Mouse (Mus musculus) layer of hippocampus, postnatal 36 days (tissue): ENCODE data around the gene Arpc2. TPM values are rescaled to one million over a fixed set of nuclear protein-coding genes. Genes with fewer than 3 reads are reported as not detected.

Experiments used
- DNase-seq, 2 experiments: peaks; one replicate each; pipeline ENCODE4 v3.0.0; 2022
- total RNA-seq, 2 experiments: library from RNA; stranded (reverse); gene quantifications; 2 replicates each; pipeline ENCODE4 v1.2.3; 2021

Arpc2 gene
- total RNA-seq, 2 experiments from 2014 or later: 394 to 402 TPM

DNA sequence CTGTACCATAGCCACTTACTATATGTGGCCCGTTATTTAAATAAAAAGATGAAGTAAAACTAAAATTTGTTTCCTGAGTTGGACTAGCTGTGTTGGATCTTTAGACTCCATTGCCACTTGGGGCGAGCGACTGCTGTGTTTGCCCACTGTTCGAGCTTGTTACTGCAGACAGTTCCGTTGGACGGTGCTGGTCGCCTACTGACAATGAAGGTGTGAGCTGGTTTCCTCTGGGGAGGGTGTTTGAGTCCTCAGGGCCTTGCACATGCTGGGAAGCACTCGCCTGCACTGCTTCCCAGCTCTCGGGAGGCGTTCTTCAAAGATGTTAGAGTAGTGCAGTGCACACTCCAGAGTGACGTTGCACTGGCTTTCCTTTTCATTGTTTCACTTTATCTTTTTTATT lies 3.7 kb downstream of the Arpc2 start:
- no peak for DNase-seq

DNA sequence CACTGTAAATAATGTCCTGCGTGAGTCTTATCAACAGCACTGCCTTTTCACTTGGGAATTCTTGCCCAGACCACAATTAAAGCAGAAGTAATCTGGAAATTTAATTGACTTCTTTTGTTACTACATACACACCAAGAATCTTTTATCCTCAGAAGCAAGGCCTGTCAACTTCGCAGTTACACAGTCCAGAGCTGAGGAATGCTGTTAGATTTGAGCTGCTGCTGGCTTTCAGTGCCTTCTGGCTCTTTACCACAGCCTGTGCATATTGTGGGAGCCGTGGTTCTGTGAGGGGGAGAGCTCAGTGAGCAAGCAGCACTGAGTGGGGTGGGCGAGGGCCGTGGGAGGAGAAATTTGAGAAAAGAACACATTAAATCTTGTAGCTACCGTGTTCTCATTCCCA lies 4.4 kb downstream of the Arpc2 start:
- DNase-seq: peak; percentile 76 to 79

DNA sequence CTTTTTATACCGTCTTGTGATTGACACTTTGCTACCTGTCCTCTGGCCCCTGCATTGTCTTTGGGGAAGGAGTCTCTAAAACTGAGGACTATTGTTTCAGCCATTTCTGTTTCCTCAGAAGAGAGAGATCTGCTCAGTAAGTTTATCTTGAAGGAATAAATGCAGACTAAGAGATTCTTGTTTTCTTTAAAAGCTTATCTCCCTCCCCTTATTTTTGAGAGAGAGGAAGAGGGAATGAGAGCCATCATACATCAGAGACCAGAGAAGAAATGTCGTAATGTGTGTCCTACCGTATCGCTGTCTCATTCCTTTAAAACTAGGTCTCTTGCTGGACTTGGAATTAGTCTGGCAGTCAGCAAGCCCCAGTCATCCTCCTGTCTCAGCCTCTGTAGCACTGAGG lies 4.9 kb downstream of the Arpc2 start:
- no peak for DNase-seq

DNA sequence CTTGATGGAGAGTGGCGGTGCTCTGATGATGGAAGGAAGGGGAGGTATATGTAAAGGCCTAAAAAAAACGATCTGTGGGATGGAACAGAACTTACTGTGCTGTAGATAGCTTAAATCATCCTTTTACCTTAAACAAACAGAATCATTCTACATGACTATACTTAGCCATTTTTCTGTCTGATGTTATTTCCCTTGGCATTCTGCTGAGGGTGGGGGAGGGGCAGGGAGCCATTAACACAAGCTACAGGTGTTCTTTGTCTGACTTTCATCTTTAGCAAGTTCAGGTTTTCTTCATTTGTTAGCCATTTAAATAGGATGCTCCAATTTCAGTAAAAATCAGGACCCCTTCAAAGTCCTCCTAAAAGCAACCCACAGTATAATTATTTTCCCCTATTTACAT lies 9.6 kb downstream of the Arpc2 start:
- no peak for DNase-seq

DNA sequence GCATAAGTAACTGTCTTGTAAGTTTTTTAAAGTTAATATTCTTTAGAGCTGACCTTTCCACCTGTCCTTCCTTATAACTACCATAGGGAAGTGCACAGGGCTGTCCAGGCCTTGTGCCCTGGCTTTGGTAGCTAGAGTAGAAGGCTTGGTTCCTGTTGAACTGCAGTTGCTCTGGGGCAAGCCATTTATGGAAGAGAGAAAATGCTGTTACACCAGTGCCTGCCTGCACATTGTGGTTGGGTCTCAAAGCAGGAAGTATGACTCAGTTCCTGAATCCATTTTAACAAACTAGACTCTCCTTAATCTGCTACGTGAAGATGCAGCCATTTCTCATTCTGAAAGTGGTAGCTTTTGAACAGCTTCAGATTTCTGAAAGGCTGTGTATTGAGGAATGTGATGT lies 12.9 kb downstream of the Arpc2 start:
- no peak for DNase-seq

DNA sequence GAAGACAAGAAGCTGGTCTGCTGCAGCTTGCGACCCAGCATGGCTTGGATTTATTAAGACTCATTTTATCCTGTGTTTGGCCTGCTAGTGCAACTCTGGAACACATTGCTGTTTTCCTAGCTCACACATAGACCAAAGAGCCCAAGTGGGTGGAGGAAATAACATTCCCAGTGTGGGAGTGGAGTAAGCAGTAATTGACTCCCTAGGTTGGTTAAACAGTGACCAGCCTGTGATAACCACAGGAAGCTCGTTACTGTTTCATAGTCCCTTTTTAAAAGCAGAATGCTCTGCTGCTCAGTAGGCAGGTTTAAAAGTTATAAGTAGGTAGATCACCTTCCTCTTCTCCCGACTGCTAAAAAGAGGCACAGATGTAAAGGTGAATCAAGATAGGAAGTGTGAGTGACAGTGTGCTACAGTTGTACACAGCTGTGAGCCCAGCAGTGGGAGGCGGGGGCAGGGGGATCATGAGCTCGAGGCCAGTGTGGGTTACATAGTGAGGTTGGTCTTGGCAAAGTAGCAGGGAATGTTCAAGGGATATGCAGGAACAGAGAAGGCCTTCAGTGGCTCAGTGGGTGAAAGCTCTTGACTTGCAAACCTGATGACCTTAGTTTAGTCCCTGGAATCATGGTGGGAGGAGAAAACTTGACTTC lies 13.6 kb downstream of the Arpc2 start:
- DNase-seq: no peak

DNA sequence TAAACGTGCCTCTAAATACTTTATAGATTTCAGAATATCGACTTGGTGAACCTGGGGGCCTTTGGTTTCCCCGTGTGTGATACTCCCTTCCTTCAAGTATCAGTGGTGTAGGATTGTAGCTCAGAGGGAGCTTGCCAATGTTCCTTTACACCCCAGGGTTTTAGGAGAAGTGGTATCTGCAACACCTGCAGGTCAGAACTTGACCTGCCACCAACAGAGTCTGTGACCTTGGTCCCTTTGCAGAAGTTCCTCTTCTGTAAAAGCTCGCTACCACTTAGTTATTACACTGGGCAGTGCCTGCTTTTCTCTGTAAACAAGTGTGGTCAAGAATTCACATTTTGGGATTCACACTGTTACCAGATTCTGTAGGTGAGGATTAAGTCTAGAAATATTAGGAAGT lies 14.2 kb downstream of the Arpc2 start:
- no peak for DNase-seq

DNA sequence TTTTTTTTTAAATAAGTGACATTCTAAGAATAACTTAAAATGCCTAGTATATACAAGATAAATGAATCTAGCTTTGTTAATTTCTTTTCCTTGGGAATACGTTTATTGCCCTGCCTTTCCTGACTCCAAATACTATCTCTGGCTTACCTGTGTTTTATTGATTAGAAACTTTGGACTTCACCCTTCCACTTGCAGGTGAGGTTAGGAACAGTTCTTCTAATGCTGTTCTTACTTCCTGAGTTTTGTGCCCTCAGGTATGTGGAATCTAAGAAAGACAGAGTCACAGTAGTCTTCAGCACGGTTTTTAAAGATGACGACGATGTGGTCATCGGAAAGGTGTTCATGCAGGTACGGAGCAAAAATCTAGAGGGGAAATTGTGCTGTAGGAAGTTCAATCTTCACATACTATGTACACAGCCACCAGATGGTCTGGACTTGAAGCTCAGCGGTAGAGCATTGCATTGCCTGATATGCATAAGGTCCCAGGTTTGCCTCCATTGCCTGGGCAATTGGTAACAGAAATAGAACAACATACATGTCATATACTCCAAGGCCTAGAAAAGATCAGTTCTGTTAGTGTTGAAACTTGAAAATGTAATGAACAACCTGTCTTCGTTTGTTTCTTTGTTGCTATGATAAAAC lies 19.9 kb downstream of the Arpc2 start:
- no peak for DNase-seq

DNA sequence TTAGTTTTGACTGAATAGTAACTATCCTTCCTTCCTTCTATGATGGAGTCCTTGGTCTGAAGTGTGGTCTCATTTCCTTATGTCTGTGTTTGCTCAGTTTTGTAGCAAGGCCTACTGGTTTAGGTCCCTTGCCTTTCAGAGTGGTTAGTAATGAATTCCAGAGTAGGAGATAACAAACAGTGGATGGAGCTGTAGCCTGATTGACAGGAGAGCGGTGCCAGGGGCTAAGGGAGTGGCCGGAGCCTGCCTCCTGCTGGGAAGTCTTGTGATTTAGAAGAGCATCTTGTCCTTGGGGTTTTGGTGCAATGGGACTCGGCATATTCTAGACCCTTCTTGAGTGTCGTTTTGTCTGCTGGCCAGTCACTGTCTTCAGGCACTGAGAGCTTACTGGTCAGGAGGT lies 20.9 kb downstream of the Arpc2 start:
- DNase-seq: no peak

DNA sequence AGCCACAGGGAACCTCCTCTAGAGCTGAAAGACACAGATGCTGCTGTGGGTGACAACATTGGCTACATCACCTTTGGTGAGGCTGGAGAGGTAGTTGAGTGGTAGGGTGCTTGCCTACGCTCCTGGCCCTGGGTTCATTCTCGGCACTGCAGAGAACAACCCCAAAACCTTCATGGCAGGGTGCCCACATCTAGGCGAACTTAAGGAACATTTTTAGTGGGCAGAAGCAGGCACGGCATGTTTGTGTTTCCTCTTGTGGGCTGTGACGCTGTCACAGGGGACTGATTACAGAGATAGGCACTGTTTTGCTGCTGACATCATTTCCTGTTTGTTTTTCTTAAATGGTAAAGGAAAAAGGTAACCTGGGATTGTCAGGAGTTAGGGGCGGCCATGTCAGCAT lies 26.6 kb downstream of the Arpc2 start:
- no peak for DNase-seq

DNA sequence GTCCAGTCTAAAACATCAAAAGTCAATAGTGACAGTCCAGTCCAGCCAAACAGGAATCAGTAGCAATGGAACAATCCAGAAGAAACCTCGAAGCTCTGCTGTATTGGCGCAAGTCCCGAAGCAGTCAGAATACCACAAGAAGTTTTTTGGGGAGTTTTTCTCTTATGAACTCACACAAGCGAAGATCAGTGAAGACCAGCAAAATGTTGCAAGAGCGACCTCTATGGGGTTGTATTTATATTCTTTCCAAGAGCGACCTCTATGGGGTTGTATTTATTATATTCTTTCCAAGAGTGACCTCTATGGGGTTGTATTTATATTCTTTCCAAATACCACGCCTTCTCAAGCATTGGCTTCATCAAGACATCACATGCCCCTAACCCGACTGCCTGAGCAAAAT lies 32.9 kb downstream of the Arpc2 start:
- no peak for DNase-seq

DNA sequence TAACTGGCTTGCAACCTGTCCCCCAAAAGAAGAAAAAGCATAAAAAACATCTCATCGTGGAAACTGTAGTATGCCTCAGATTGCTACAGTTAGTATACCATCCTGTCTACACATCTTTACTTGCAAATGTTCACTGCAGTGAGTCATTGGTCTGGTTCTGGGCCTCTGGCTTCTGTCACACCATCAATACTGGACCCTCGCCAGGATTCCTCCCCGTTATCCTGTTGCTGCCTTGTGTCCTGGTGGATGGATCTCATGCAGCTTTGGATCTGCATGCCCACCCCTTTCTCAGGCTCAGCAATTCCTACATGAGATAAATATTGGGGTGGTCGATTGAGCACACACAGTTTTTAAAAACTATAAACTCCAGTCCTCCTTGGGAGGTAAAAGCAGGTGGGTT lies 35.8 kb downstream of the Arpc2 start:
- no peak for DNase-seq

DNA sequence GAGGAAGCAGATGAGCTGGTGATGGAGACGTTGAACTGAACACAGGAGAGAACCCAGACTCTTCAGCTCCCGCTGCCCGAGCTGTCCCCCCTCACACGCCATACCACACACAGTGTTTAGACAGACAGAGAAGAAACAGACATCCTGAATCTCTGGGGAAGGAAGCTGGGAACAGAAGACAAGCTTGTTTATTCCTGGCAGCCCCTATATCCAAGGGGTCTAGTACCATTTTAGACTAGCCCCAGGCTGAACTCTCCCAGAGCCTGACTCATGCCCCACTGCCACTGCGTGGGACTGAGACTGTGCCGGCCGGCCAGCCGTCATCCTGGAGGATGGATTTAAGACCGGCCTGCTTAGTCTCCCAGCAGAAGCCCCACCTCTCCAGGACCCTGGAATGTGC lies 39.1 kb downstream of the Arpc2 start:
- no peak for DNase-seq

DNA sequence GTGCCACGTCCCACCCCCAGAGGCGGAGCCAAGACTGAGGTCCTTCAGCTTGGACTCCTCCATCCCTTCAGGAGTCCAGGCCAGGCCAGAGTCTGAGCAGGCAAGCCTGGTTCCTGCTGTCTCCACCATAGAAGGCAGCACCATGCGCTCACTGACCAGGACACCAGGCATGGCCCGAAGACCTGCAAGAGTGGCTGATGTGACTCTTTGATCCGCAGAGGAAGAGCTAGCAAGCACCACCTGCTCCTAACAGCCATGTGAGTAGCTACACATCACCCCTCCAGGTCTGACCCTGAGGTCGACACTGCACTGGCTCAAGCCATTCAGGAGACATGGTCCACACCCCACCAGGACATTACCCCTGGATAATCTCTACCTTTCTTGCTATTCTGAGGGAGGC lies 41.2 kb downstream of the Arpc2 start:
- no peak for DNase-seq

DNA sequence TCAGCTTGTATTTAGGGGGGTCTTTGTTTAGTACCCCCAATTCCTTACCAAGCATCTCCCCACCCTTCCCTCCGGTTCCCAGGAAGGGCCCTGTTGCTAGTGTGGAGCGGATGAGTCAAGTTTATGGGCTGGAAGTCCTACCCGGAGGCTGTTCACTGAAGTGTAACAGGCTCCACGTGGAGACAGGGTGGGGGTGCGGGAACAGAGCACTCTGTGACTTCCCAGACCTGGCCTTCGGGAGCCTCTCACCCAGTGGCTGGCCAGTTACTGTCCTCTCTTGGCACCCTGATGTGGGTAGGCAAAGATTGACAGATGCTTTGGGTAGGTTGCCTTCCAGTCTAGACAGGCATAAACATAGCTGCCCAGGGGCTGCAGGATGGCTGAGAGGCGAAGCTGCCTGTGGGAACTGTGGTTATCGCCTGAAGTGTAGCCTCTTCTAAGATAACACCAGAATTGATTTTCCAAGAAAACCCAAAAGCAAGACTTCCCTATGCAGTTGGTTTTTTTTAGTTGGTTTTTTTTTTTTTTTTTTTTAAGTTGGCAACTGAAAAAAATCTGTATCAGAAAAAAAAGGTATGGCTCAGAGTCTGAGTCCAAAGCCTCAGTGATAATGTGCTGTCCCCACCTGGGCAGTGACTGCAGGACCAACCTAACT lies 42.1 kb downstream of the Arpc2 start:
- no peak for DNase-seq

DNA sequence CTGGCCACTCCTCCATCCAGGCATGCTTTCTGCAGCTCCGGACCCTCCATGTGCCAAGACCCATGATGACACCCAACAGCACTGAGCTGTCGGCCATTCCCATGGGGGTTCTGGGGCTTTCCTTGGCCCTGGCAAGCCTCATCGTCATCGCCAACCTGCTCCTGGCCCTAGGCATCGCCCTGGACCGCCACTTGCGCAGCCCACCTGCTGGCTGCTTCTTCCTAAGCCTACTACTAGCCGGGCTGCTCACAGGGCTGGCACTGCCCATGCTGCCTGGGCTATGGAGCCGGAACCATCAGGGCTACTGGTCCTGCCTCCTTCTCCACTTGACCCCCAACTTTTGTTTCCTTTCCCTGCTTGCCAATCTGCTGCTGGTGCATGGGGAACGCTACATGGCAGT lies 42.7 kb downstream of the Arpc2 start, which contains the start of gene Gpbar1:
TSS of gene Gpbar1 (plus strand) at position 13 of the 400 bp plus-strand sequence.
- no peak for DNase-seq

DNA sequence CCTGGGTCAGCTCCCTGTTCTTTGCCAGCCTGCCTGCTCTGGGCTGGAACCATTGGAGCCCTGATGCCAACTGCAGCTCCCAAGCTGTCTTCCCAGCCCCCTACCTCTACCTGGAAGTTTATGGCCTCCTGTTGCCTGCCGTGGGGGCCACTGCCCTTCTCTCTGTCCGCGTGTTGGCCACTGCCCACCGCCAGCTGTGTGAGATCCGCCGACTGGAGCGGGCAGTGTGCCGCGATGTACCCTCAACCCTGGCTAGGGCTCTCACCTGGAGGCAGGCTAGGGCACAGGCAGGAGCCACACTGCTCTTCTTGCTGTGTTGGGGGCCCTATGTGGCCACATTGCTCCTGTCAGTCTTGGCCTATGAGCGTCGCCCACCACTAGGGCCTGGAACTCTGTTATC lies 43.1 kb downstream of the Arpc2 start:
- DNase-seq: no peak

DNA sequence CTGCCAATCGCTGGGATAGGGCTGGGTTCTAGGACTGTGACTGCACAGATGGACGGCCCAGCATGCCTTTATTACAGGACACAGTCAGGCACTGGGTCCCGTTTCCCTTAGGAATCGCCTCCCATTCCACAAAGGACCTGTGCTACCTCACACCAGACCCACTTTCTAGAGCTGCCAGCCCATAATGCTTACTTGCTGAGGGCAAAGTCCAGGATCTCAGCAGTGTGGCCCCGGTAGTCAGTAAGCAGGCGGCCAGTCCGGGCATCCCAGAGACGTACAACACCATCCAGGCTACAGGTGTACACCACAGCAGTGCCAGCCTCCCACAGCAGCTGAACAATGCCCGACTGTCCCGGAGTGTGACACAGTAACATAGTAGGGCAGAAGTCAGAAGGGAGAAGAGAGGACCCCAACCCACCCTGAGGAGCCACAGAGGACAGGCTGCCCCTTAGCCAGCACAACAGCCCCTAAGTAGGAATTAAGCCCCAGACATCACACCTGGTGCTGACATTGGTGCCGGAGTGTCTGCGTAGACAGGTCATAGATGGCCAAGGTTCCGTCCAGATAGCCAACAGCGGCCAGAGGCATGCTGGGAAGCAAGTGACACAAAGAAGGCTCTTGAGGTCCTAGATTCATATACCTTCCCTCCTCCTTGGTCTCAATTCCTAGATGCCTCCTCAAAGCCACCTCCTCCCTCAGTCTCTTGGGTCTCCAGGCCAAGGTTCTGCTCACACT lies 44.9 kb downstream of the Arpc2 start:
- DNase-seq: no peak

DNA sequence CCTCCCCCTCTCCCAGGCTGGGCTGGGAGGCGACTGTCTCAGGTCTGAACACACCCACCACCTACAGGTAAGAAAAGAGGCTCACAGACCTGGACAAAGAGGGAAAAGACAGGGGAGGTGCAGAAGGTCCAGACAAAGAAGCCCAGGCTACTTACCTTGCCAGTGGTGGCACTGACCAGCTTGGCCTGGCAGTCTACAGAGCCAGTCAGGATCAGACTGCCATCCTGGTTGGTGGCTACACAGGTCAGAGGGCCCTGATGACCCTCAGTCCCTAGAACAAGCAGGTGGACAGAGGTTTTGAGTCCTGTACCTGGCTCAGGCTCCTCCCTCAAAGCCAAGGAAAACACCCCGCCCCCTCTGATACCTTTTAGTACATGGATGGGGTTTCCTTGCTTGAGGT lies 45.5 kb downstream of the Arpc2 start:
- DNase-seq: no peak

DNA sequence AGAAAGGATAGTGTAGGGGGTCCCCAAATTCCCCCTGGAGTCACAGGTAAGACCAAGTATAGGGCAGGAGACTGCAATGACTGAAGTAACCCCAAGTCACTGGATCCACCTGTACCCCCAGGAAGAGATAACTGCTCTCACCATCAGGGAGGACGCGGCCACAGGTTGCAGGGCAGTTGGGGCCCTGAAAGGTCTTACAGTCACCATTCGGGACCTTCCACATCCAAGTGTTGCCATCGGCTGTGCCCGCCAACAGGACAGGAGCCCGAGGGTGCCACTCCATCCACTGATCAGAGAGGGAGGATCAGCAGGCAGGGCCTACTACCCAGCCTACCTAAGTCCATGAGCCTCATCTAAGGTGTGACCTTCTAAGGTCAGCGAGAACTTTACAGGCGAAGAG lies 46.0 kb downstream of the Arpc2 start:
- no peak for DNase-seq

DNA sequence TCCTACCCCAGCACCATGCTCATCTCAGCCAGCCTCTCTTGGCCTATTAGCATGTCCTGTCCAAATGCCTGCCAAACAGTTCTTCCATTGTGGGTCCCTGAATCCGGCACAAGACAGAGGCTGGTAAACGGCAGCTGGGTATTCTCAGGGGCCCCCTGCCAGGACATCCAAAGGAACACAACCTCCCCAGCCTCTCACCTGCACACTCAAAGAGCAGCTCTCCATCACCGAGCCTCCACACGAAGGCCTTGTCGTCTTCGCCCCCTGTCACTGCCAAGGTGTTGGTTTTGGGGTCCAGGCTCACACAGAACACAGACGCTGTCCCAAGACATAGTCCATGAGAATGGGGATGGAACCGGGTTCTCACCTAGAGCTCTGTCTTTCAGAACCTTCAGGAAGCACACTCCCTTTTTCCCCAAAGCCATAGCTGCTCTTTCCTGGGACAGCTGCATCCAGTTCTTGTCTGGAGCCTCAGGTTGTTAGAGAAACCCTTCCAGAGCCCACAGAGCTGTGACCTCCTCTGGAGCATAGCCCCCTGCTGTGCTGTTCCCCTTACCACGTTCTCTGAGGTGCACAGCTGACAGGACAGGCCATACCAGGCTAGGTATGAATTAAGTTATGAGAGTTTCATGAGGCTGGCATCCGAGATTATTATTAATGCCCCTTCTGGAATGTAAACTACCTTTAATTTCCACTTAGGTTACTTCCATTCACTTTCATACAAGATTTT lies 47.2 kb downstream of the Arpc2 start:
- DNase-seq: no peak

DNA sequence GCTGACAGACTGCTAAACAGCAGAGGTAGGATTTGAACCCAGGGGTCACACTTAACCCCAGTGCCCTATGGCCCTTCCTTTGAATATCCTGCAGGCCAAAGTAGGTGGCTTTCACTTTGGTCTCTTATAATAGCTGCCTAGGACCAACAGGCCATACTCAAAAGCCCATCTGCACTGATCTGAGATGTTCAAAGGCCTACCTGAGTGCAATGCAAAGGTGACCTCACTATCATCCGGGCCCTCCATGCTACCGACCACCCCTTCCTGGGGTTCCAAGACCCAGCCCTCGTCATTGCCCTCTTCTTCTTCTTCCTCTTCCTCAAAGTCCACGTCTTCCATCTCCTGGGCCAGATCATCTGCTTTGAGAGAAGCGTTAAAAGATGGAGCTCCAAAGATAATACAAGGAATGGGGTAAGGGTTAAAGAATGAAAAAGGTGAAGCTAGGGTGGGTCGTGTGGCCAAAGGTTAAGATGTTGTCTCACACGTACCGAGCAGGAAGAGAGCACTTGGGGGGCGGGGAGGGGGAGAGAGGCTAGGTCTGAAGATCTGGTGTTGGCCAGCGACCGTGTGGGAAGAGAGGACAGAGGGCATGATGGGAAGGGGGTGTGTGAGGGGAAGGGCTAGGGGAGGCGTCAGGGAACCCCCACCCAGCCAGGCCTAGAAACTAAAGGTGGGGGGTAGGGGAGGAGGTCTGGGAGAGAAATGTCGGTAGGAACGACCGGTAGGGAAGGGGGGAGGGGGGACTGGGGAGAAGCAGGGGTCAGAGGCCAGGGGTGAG lies 48.0 kb downstream of the Arpc2 start:
- peak; percentile 40 to 53 for DNase-seq
